27 mouse cellular contexts compared by ENCODE assay signal in genomic region chr4:43536031-43536430, GRCm38 (mm10). TPM values are rescaled to one million over a fixed set of nuclear protein-coding genes. Genes with fewer than 3 reads are reported as not detected.
"Had no signal": no experiment of that assay in that cellular context is flagged by ENCODE, and none has a peak within 500 bp of the region (broad histone marks: within the 10 kb centered on the region; RNA-seq: fewer than 3 reads in every experiment).

No protein-coding gene starts in this region.

- H3K27ac ChIP-seq: limb, embryonic 10.5 days; limb, embryonic 12.5 days; limb, embryonic 13.5 days; limb, embryonic 15.5 days; liver, embryonic 12.5 days; liver, embryonic 13.5 days; liver, embryonic 14.5 days; liver, embryonic 15.5 days; lung, embryonic 15.5 days; macrophage; midbrain, embryonic 10.5 days; midbrain, embryonic 12.5 days; midbrain, embryonic 13.5 days; midbrain, embryonic 15.5 days had no signal

- H3K4me3 ChIP-seq: limb, embryonic 10.5 days; limb, embryonic 12.5 days; limb, embryonic 13.5 days; limb, embryonic 15.5 days; liver, embryonic 12.5 days; liver, embryonic 13.5 days; liver, embryonic 15.5 days; lung, embryonic 15.5 days; midbrain, embryonic 10.5 days; midbrain, embryonic 12.5 days; midbrain, embryonic 13.5 days; midbrain, embryonic 15.5 days; myocyte had no signal

- DNase-seq: left cerebral cortex, postnatal 4 days; liver; liver, embryonic 13.5 days; liver, postnatal 0 days; lung, adult 18-20 months; lung, adult 2 months; lung, embryonic 14.5 days; lung, postnatal 10 days; lung, postnatal 14 days; lung, postnatal 36 days; lung, postnatal 4 days; midbrain, embryonic 14.5 days had no signal

RNA-seq across cellular contexts. Expression of gene Tpm2, which starts 12.5 kb away (rescaled TPM):
- total RNA-seq: monocyte, adult 5-6 weeks had no signal

RNA-seq across cellular contexts. Expression of gene Car9, which starts 29.3 kb away (rescaled TPM):
- polyA plus RNA-seq: midbrain, embryonic 14.5 days had no signal
